Mouse (Mus musculus): ENCODE measurements at regions not wholly inside any gene's neighbourhood (a gene's known extent, or its start where the extent isn't known, plus 50 kb on each side); places are given as distances from the start of the nearest gene placed in this dataset.

DNA sequence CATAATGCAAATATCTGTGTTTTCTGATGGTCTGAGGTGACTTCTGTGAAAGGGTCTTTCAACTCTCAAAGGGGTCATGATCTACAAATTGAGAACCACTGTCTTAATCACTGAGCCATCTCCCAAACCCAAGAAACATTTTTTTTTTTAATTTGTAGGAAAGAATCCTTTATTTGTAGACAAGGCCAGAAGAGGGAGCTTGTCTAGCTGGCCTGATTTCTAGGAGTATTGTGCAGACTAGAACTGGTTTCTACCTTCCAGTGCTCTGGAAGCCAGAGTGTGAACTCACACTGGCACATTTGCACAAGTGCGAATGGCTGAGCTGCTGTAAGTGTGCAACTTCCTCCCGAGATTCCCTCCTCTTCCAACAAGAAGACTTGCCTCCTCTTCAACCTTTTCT is 148.1 kb upstream of the Ncam1 start:
- TF ChIP-seq CTCF (IDR thresholded peaks at IDR 0.05; ENCODE audit: borderline replicate concordance, insufficient read depth, low read depth, low read length) (no peak), POLR2A (IDR thresholded peaks at IDR 0.05; ENCODE audit: borderline replicate concordance, insufficient read depth, low read length) (no peak)

Data from cerebellum, adult 2 months (tissue).